Mouse (Mus musculus): ENCODE measurements around the gene Sh2b1. TPM values are rescaled to one million over a fixed set of nuclear protein-coding genes. Genes with fewer than 3 reads are reported as not detected.

Gene Sh2b1
- polyA plus RNA-seq, 1 experiment = 60.5 TPM

DNA sequence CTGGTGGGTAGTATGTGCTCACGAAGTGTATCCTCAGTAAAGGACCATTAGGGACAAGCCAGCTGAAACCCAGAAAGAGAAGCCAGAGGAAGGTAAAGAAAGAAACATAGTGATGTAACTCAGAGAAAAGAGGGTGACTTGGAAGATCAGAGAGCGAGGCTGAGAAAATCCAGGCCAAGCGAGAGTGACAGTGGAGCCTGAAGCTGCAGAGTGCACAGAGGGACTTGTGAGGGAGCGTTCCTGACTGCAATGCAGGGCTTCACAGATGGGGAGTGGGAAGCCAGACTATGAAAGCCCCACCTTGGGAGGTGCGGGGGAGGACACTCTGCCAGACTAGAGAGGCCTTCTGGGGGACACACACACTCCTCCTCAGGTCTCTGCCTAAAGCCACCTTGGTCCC is 17.0 kb downstream of the Sh2b1 start:
- no peak for DNase-seq (ENCODE audit: extremely low spot score in 1 of 2, low spot score in 1 of 2)

DNA sequence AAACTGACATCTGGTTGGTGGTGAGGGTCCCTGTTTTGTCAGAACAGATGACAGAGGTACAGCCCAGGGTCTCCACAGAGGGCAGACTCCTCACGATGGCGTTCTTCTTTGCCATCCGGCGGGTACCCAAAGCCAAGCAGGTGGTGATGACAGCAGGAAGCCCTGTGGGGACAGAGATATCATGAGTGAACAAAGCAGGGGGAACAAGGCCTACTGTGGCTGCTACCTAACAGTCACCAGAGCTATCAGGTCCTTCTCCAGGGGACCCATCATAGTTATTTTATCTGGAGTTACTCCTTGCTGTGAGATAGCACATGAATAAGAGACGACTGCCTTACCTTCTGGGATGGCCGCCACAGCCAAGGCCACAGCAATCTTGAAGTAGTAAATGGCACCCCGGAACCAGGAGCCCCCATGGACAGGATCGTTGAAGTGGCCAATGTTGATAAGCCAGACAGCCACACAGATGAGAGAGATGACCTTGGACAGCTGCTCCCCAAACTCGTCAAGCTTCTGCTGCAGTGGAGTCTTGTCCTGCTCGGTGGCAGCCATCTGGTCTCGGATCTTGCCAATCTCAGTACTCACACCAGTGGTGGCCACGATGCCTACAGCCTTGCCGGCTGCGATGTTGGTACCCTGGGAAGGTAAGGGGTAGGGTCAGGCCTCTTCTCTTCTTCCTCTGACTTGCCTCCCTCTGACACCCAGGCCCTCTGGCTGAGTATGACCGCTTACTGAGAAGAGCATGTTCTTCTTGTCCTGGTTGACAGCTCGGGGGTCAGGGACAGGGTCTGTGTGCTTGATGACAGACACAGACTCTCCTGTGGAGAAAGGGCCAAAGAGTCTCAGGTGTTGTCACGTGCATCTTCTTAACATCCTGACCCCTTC is 18.6 kb downstream of the Sh2b1 start:
- no peak for DNase-seq (ENCODE audit: extremely low spot score in 1 of 2, low spot score in 1 of 2)

DNA sequence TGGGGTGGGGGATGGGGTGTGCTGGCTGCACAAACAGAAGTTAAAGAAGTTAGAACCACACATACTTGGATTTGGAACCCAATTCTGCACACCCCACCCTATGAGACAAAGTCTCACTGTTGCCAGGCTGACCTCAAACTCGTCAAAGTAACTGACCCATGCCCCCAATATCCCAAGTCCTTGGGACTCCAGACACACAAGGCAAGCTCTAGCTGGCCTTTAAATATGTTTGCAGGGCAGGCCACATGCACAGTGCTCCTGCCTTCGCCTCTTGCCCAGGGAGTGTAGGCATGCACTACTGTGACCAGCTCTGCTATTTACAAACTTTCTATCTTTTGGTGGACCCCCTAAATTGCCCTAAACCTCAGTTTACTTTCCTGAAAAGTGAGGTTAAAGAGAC is 20.0 kb downstream of the Sh2b1 start:
- DNase-seq (ENCODE audit: extremely low spot score in 1 of 2, low spot score in 1 of 2) = no peak

DNA sequence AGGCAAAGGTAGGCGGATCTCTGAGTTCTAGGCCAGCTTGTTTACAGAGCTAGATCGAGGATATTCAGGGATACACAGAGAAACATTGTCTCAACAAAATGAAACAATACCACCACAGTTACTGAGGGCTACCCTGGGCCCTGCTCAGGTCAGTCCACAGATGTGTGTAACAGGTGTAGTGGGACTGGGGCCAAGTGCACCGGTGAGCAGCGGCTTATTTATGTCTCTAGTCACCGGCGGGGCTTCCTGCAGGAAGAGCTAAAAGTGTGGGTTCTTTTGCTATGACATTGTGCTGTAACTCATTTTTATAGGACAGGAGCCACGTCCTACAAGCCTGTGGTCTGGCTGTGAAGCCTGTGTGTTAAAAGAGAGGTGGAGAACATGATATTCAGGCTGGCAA is 21.4 kb downstream of the Sh2b1 start:
- no peak for DNase-seq (ENCODE audit: extremely low spot score in 1 of 2, low spot score in 1 of 2)

DNA sequence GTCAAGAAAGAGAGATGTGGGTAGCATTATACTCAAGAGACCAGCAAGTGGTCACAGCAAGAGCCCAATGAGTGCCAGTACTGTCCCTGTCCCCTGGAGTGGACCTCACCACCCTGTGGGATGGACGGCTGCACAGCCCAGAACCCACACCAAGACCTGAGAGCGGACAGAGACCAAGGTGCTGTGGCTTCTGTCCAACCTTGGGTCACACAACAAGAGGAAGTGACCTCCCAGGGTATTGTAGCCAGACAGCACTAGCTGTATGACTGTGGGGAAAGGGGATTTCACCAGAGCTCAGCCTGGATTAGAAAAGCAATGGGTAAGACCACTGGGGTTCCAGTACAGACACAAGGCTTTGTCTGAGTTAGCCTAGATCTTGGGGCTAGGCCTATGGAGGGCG is 23.0 kb downstream of the Sh2b1 start:
- no peak for DNase-seq (ENCODE audit: extremely low spot score in 1 of 2, low spot score in 1 of 2)

DNA sequence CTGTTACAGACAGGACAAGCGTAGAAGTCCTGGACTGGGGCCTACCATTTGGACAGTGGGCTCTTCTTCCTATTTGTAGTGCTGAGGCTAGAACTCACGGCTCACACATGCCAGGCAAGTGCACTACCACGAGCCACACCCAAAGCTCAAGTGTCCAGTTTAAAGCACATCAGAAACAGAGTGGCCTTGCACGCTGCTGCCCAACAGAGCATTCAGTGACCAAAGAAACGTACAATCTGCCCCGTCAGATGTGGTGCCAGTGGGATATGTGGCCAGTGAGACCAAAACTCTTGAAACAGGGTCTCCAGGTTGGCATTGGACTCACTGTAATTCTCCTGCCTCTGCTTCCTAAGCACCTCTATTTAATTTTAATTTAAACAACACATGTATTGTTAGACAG is 24.6 kb downstream of the Sh2b1 start:
- DNase-seq (ENCODE audit: extremely low spot score in 1 of 2, low spot score in 1 of 2) = no peak

DNA sequence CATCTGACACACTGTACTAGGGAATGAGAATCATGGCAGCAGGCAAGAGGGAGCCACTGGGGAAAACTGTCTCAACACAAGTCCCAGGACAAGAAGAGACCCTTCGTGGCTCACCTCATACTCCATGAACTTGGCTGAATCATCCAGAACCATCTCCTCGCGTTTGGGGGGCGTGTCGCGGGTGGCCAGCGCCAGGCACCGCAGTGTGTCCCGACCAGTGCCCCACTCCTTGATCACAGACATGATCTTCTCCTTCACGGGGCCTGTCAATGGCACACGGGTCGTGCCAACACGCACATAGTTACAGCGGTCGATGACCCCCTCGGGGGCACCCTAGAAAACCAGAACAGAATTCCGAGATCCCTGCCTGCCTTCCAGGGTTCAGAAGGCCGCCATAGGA is 25.2 kb downstream of the Sh2b1 start:
- DNase-seq (ENCODE audit: extremely low spot score in 1 of 2, low spot score in 1 of 2) = no peak

DNA sequence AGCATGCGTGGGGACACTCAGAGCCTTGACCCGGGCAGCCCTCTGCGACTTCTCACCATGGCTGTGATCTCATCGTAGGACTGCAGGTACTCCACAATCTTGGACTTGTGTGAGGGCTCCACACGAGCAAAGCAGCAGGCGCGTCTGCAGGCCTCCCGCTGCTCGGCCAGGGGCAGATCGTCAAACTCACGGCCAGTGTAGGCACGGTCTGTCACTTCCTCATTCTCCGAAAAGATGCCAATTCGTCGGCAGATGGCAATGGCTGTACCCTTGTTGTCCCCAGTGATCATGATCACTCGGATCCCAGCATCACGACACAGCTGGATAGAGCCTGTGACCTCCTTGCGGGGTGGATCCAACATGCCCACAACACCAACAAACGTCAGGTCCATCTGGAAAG is 26.7 kb downstream of the Sh2b1 start:
- no peak for DNase-seq (ENCODE audit: extremely low spot score in 1 of 2, low spot score in 1 of 2)

DNA sequence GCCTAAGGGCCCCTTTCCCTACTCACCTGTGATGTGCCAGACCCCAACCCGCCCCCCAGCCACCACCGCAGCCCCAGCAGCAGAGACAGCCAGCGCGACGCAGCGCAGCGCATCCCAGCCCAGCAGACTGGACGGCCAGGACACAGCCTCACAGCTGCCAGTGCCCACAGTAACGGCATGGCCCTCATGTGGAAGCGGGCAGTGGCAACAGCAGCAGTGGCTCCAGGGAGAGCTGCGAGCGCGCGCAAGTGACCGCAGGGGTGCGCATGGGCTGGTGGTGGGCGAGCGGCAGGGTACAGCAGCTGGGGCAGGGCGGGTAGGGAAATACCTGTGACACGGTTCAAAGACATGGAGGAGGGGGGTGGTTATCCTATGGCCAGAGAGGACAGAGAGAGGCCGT is 29.0 kb downstream of the Sh2b1 start:
- DNase-seq (ENCODE audit: extremely low spot score in 1 of 2, low spot score in 1 of 2) = no peak

DNA sequence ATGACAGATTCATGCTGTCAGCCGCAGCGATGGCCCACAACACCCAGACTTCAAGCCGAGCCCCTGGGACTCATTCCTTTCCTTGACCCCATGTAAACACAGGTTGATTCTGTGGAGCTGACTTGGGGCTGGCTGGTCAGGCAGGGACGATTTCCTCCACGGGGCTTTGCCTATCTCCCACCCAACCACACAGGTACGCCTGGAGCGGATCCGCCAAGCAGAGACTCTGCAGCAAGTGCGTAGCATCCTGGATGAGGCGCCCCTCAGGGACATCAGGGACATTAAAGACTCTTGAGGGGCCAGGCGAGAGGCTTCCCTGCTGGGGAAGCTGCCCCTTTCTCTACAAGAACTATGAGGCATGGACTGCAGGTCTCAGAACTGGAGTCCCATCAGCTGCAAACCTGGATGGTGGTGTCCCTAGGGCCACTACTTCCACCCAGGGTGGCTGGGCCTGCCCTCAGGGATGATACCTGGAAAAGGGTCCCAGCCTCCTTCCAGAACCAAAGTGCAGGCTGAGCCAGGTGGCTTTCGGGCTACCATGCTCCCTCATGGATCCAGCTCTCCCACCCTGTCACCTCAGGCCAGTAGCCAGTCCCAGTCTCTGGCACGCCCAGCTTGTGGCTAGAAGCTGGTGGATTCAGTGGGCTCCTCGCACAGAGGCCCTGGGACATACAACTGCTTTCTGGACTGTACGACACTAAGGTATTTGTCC is 30.0 kb downstream of the Sh2b1 start:
- DNase-seq (ENCODE audit: extremely low spot score in 1 of 2, low spot score in 1 of 2) = no peak

DNA sequence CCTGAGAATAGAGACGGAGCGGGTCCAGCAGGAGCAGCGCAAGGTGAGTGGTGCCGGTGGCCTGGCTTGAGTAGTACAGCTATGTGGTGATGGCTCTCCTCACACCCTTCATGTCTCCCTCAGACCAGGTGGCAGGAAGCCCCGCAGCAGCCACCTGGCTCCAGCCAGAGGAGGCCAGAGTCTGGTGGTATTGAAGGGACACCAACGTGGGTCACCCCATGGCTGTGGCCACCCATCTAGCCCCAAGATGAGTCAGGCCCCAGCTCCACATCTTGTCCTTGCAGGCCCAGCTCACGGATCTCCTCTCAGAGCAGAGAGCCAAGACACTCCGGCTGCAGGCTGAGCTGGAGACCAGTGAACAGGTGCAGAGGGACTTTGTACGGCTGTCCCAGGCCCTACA is 30.7 kb downstream of the Sh2b1 start:
- no peak for DNase-seq (ENCODE audit: extremely low spot score in 1 of 2, low spot score in 1 of 2)

DNA sequence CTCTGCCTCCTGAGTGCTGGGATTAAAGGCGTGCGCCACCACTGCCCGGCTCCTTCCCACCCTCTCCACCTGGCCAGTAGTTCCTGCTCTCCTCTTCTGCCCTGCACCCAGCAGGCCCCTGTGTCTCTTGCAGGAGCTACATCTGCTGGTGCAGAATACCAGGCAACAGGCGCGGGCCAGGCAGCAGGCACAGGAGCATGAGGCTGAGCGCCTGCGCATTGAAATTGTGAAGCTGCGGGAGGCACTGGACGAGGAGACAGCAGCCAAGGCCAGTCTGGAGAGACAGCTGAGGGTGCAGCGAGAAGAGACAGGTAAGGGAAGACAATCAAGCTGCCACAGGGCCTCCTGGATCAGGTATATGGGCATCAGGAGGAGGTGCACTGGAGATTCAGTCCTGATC is 31.2 kb downstream of the Sh2b1 start:
- DNase-seq (ENCODE audit: extremely low spot score in 1 of 2, low spot score in 1 of 2) = no peak

DNA sequence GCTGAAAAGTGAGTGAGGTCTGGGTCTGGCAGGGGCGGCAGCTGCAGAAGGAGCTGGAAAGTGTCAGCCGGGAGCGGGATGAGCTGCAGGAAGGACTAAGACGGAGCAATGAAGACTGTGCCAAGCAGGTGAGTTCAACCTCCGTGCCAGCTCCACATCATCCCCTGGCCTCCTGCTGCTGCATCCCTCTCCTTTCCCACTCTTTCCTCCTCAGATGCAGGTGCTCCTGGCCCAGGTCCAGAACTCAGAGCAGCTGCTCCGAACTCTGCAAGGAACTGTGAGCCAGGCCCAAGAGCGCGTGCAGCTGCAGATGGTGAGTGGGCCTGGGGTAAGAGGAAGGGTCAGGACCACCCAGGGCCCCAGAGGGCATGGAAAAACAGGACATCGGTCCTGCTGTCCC is 35.1 kb downstream of the Sh2b1 start:
- no peak for DNase-seq (ENCODE audit: extremely low spot score in 1 of 2, low spot score in 1 of 2)

DNA sequence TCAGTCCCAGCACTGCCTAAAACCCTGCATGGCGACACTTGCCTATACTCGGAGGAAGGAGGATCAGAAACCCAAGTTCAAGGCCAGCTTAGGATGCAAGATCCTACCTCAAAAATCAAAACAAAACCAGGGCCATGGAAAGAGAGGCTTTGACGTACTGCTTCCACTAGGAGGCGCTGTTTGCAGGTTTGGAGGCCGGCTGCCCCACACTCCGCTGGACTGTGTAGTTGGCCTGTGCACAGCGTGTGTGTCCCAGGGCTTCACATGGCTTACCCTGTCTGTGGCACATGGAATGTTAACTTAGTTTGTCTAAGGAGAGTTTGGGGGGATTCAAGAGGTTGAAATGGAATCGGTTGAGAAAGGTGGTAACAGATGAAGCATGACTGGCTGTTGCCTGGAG is 38.4 kb downstream of the Sh2b1 start:
- peak in 1 of 2 experiments; percentile 41 for DNase-seq (ENCODE audit: extremely low spot score in 1 of 2, low spot score in 1 of 2)

DNA sequence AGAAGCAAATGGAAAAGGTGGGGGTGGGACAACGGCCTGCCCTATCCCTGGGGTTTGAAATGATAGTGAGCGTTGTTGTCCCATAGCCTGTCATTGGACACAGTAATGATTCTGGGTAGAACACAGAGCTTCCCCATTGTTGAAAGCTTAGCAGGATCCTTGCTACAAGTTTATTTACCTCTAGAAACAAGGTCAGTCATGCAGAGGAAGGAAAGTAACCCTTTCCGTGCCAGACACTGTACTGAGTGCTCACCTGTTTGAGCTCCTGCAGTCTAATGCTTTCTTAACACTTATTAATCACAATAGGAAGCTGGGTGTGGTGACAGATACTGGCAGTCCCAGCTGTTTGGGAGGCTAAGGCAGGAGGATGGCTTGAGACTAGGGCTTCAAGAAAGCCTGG is 39.4 kb downstream of the Sh2b1 start:
- DNase-seq (ENCODE audit: extremely low spot score in 1 of 2, low spot score in 1 of 2) = no peak

DNA sequence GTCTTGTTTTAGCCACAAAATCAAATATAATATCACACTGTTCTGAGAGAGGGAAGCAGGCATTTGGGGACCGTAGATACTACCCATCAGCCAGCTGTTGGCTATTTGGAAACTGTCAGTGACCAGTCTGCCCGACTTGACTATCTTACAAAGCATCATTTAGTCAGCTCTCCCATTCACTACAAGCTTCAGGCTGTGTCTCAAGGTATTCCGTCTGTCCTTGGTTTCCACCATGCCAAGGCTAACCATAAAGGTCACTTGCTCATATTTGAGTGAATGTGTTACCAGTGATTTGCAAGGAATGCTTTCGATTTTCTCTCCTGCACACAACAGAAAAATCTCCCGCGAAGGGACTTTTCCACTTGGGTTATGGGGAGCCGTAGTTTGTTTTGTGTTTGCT is 40.5 kb downstream of the Sh2b1 start:
- DNase-seq (ENCODE audit: extremely low spot score in 1 of 2, low spot score in 1 of 2) = no peak

DNA sequence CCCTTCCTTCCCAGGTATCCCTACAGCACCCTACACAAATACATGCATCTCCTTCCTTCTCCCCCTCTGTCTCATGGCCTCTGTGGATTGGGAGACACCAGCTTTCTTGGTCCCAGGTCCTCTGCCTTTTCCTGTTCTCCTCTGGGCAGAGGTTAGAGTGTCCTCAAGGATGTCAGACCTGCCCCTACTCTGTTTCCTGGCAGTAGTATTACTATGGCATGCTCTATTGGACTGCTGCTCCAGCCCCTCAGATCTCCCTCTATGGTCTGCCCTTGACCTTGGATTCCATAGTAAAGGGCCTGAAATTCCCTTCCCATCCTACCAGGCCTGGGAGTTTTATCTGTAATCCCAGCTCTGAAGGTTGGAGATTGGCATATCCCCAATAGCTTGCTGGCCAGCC is 45.1 kb downstream of the Sh2b1 start:
- DNase-seq (ENCODE audit: extremely low spot score in 1 of 2, low spot score in 1 of 2) = no peak

DNA sequence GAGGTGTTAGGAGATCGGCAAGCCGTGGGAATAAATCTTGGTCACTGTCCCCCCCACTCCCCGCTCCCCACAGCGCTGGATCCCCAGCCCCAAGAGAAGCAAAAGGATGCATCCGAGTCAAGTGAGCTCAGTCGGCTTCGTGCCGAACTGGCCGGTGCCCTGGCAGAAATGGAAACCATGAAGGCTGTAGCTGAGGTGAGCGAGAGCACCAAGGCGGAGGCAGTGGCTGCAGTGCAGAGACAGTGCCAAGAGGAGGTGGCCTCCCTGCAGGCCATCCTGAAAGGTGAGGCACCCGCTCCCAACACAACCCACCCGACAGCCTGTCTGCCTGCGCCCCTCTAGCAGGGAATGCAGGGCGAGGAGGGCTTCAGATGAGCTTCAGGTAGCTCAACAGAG is 45.7 kb downstream of the Sh2b1 start:
- DNase-seq (ENCODE audit: extremely low spot score in 1 of 2, low spot score in 1 of 2) = no peak

DNA sequence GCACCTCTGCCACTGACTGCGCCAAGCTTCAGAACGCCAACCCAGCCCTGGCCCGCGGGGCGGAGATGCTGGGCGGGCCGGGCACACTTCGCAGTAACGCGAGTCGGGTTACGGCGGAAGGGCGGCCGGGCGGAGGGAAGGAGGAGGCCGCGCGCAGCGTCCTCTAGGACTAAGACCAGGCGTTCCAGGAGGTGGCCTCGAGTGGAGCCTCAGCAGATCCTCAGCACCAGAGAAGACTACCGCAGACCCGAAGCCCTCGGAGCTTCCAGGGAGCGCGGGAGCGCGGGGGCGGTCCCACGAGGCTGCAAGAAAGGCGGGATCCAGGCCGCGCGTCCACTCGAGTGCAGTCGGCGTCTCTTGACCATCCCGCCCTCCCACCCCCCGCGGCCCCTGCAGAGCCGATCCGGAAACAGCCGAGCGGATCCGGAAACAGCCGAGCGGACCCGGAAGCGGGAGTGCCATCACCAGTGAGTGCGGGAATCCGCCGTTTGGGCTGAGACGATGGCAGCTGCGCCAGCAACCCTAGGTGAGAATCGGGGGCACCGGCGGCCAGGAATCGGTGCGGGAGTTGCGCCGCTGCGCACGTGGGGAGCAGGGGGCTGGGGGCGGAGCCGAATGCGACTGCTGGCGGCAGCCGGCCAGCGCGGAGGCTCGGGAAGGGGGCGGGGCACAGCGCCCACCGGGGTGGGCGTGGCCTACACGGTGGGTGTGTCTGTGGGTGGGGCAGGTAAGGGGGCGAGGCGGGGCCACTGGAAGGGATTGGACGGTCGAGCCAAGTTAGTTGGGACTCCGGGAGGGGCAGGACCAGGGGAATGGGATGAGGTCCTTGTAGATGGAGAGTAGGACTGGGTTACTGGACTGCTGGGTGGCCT is 46.4 kb downstream of the Sh2b1 start, which contains the start of gene Rabep2:
Gene Rabep2, plus strand, starts transcription at position 129 of the 872 bp plus-strand sequence.
- DNase-seq (ENCODE audit: extremely low spot score in 1 of 2, low spot score in 1 of 2) = peak; percentile 75 to 96

DNA sequence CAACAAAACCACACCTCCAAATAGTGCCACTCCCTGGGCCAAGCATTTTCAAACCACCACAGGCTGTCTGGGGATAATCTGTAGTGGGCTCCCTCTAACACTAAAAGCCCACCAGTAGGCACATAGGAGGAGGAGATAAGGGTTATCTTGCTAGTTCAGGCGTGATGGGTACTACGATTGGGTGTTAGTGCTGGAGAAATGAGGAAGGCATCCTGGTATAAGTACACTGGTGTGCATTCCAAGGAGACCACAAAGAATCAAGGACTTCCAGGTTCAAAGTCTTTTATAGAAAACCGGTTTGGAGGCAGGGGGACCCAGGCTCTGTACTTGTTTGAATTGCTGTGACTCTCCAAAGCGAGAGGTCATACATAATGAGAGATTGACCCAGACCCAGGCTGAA is 47.1 kb downstream of the Sh2b1 start:
- no peak for DNase-seq (ENCODE audit: extremely low spot score in 1 of 2, low spot score in 1 of 2)

DNA sequence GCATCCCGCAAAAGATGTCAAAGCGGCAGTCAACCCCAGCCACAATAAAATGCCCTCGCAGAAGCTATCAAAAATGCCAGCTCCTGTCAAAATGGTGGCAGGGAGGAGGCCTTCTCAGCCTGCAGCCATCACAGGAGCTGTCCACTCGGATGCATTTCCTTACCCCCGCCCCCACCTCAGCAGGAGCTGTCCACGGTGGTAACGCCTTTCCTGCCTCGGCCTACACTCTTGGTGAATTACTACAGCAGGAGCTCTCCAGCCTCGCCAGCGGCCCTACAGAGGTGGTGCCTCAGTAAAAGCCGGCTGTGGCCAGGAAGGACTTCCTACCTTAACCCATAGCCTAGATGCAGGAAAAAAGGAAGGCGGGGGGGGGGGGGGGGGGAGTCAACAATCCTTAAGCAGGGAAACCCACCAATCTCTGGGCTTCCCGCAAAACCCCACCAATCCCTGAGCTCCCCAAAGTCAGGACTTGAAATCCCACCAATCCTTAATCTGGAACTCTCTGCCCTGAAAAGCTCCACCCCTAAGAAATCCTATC is 47.8 kb downstream of the Sh2b1 start:
- DNase-seq (ENCODE audit: extremely low spot score in 1 of 2, low spot score in 1 of 2) = no peak

Data from frontal cortex, adult 2 months (tissue).